Mouse (Mus musculus) E14TG2a.4 (cell line): ENCODE data around the gene Cdiptos.

Experiments
- CTCF ChIP-seq: conservative IDR thresholded peaks from 2 replicates; pipeline ENCODE4 v1.5.1; 2014; ENCODE audit warnings: low read length
- NANOG ChIP-seq: IDR thresholded peaks from 2 replicates; pipeline ENCODE4 v1.6.1; 2014; ENCODE audit warnings: borderline replicate concordance, low read length, mixed read lengths

DNA sequence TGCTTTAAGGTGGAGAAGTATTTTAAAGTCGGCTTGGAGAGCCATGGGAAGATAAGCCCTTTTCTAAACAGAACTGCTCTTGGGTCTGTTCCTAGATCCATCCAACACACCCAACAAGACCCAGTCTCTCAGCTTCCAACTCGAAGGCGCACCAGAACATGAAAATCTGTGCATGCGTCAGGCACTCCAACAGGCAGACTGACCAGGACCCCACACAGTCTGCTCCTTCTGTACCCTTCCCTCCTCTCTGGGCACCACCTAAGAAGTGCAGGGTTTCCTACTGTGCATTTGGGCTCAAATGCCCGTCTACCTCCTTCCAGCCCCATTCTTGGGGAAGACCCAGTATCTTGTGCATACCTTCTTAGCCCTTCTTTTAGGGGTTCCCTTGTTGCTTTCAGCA lies 44.6 kb upstream of the Cdiptos start:
- TF ChIP-seq CTCF, result no peak
- no peak for TF ChIP-seq NANOG
